Mouse (Mus musculus): ENCODE data around the gene Wdr35. TPM values are rescaled to one million over a fixed set of nuclear protein-coding genes. Genes with fewer than 3 reads are reported as not detected.

The Wdr35 gene
- polyA plus RNA-seq, 1 experiment from 2014 or later = 21.6 TPM

GRCm38 (mm10) chr12:8941131-8941615, 32.5 kb upstream of the Wdr35 start:
- H3K27ac ChIP-seq (ENCODE audit: low read depth, low read length) = no peak overlapping the region
- no peak overlapping the region for H3K4me3 ChIP-seq (ENCODE audit: low read depth, low read length)
- DNase-seq (ENCODE audit: low spot score) = no peak
- no peak for ATAC-seq
- H3K9me3 ChIP-seq (replicated peaks; ENCODE audit: control insufficient read depth, low read length) = no peaks in the 10 kb centered on the region
- 75% methylated on average over 4 of the region's 4 CpGs for WGBS
- H3K4me2 ChIP-seq (ENCODE audit: low read length) = no peak overlapping the region
- H3K27me3 ChIP-seq (replicated peaks; ENCODE audit: control insufficient read depth, insufficient read depth, low read length) = no peaks in the 10 kb centered on the region
- H3K36me3 ChIP-seq (ENCODE audit: control insufficient read depth, insufficient read depth, low read length) = peaks cover 34% of the 10 kb centered on the region
- no peak overlapping the region for H3K9ac ChIP-seq (ENCODE audit: low read length)
- no peaks in the 10 kb centered on the region for H3K4me1 ChIP-seq (ENCODE audit: control insufficient read depth, insufficient read depth, low read length)

GRCm38 (mm10) chr12:8941699-8942392, 31.8 kb upstream of the Wdr35 start:
- WGBS = 79% methylated on average over 4 of the region's 4 CpGs
- ATAC-seq (no peak), DNase-seq (ENCODE audit: low spot score) (no peak)
- Histone ChIP-seq H3K9me3 (replicated peaks; ENCODE audit: control insufficient read depth, low read length) (no peaks in the 10 kb centered on the region), H3K27ac (ENCODE audit: low read depth, low read length) (no peak overlapping the region), H3K9ac (ENCODE audit: low read length) (no peak overlapping the region), H3K36me3 (ENCODE audit: control insufficient read depth, insufficient read depth, low read length) (peaks cover 27% of the 10 kb centered on the region), H3K4me1 (ENCODE audit: control insufficient read depth, insufficient read depth, low read length) (no peaks in the 10 kb centered on the region), H3K4me2 (ENCODE audit: low read length) (no peak overlapping the region), H3K4me3 (ENCODE audit: low read depth, low read length) (no peak overlapping the region), H3K27me3 (replicated peaks; ENCODE audit: control insufficient read depth, insufficient read depth, low read length) (no peaks in the 10 kb centered on the region)

- Histone ChIP-seq H3K4me2 (ENCODE audit: low read length) (peak overlapping the region; percentile 92), H3K27me3 (replicated peaks; ENCODE audit: control insufficient read depth, insufficient read depth, low read length) (no peaks in the 10 kb centered on the region), H3K4me3 (ENCODE audit: low read depth, low read length) (no peak overlapping the region), H3K4me1 (ENCODE audit: control insufficient read depth, insufficient read depth, low read length) (peaks cover 7% of the 10 kb centered on the region), H3K9me3 (replicated peaks; ENCODE audit: control insufficient read depth, low read length) (no peaks in the 10 kb centered on the region), H3K9ac (ENCODE audit: low read length) (no peak overlapping the region; the same call in 1 of the 2 replicates), H3K36me3 (ENCODE audit: control insufficient read depth, insufficient read depth, low read length) (no peaks in the 10 kb centered on the region), H3K27ac (ENCODE audit: low read depth, low read length) (no peak overlapping the region)
- ATAC-seq = no peak
- no peak for DNase-seq (ENCODE audit: low spot score)
- WGBS = 71% methylated on average over 9 of the region's 9 CpGs
Observed at GRCm38 (mm10) chr12:8947163-8947562, 26.5 kb upstream of the Wdr35 start.

GRCm38 (mm10) chr12:8947714-8948464, 25.8 kb upstream of the Wdr35 start, which contains the start of gene Matn3:
Gene Matn3, plus strand, starts transcription at chr12:8947929.
- Histone ChIP-seq H3K27me3 (replicated peaks; ENCODE audit: control insufficient read depth, insufficient read depth, low read length) (no peaks in the 10 kb centered on the region), H3K9ac (ENCODE audit: low read length) (peak within 1 kb of the TSS; percentile 57), H3K4me3 (ENCODE audit: low read depth, low read length) (peak within 1 kb of the TSS; percentile 38), H3K4me2 (ENCODE audit: low read length) (peak within 1 kb of the TSS; percentile 92), H3K4me1 (ENCODE audit: control insufficient read depth, insufficient read depth, low read length) (peaks cover 7% of the 10 kb centered on the region), H3K27ac (ENCODE audit: low read depth, low read length) (no peak within 1 kb of the TSS), H3K36me3 (ENCODE audit: control insufficient read depth, insufficient read depth, low read length) (no peaks in the 10 kb centered on the region), H3K9me3 (replicated peaks; ENCODE audit: control insufficient read depth, low read length) (no peaks in the 10 kb centered on the region)
- WGBS = under 1% methylated on average over 42 of the region's 42 CpGs
- DNase-seq (ENCODE audit: low spot score) (peak; percentile 53), ATAC-seq (peak; percentile 71; the same call in 1 of the 2 replicates)

GRCm38 (mm10) chr12:8953136-8953535, 20.6 kb upstream of the Wdr35 start:
- ATAC-seq (no peak), DNase-seq (ENCODE audit: low spot score) (no peak)
- WGBS = 45% methylated on average over 10 of the region's 10 CpGs
- Histone ChIP-seq H3K9ac (ENCODE audit: low read length) (no peak overlapping the region), H3K36me3 (ENCODE audit: control insufficient read depth, insufficient read depth, low read length) (no peaks in the 10 kb centered on the region), H3K4me2 (ENCODE audit: low read length) (no peak overlapping the region), H3K27ac (ENCODE audit: low read depth, low read length) (no peak overlapping the region), H3K4me3 (ENCODE audit: low read depth, low read length) (no peak overlapping the region), H3K27me3 (replicated peaks; ENCODE audit: control insufficient read depth, insufficient read depth, low read length) (no peaks in the 10 kb centered on the region), H3K4me1 (ENCODE audit: control insufficient read depth, insufficient read depth, low read length) (peaks cover 1% of the 10 kb centered on the region), H3K9me3 (replicated peaks; ENCODE audit: control insufficient read depth, low read length) (no peaks in the 10 kb centered on the region)

GRCm38 (mm10) chr12:8954161-8954561, 19.5 kb upstream of the Wdr35 start:
- Histone ChIP-seq H3K27me3 (replicated peaks; ENCODE audit: control insufficient read depth, insufficient read depth, low read length) (no peaks in the 10 kb centered on the region), H3K4me2 (ENCODE audit: low read length) (no peak overlapping the region), H3K9ac (ENCODE audit: low read length) (no peak overlapping the region), H3K27ac (ENCODE audit: low read depth, low read length) (no peak overlapping the region), H3K4me1 (ENCODE audit: control insufficient read depth, insufficient read depth, low read length) (no peaks in the 10 kb centered on the region), H3K4me3 (ENCODE audit: low read depth, low read length) (no peak overlapping the region), H3K36me3 (ENCODE audit: control insufficient read depth, insufficient read depth, low read length) (no peaks in the 10 kb centered on the region), H3K9me3 (replicated peaks; ENCODE audit: control insufficient read depth, low read length) (no peaks in the 10 kb centered on the region)
- 32% methylated on average over 9 of the region's 9 CpGs for WGBS
- ATAC-seq (no peak), DNase-seq (ENCODE audit: low spot score) (no peak)

- H3K27me3 ChIP-seq (replicated peaks; ENCODE audit: control insufficient read depth, insufficient read depth, low read length) = no peaks in the 10 kb centered on the region
- DNase-seq (ENCODE audit: low spot score) (no peak), ATAC-seq (no peak)
- H3K4me3 ChIP-seq (ENCODE audit: low read depth, low read length) = no peak overlapping the region
- no peak overlapping the region for H3K9ac ChIP-seq (ENCODE audit: low read length)
- H3K4me2 ChIP-seq (ENCODE audit: low read length) = no peak overlapping the region
- H3K27ac ChIP-seq (ENCODE audit: low read depth, low read length) = no peak overlapping the region
- no peaks in the 10 kb centered on the region for H3K4me1 ChIP-seq (ENCODE audit: control insufficient read depth, insufficient read depth, low read length)
- no peaks in the 10 kb centered on the region for H3K36me3 ChIP-seq (ENCODE audit: control insufficient read depth, insufficient read depth, low read length)
- H3K9me3 ChIP-seq (replicated peaks; ENCODE audit: control insufficient read depth, low read length) = no peaks in the 10 kb centered on the region
- WGBS = 33% methylated on average over 9 of the region's 9 CpGs
Observed at GRCm38 (mm10) chr12:8961607-8962316, 11.9 kb upstream of the Wdr35 start.

DNA sequence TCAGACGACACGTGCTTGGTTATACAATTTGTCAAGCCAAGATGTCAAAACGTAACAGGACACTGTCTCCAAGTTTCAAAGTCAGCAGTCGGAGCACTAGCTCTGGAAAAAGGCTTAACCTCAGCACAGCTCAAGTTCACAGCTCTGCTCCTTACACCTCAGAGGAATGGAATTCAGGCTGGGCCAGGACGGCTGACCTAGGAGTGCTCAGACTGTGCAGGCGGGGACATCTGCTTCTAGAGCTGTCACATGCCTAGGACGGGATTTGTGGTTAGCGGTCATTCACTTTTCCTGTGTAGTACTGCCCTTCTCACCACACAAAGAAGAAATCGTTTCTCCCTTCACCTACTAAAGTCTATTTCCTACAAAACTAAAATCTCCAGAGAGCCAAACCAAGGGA, 3.9 kb upstream of the Wdr35 start:
- Histone ChIP-seq H3K27ac (ENCODE audit: low read depth, low read length) (no peak overlapping the region), H3K4me3 (ENCODE audit: low read depth, low read length) (no peak overlapping the region), H3K36me3 (ENCODE audit: control insufficient read depth, insufficient read depth, low read length) (no peaks in the 10 kb centered on the region), H3K9me3 (replicated peaks; ENCODE audit: control insufficient read depth, low read length) (no peaks in the 10 kb centered on the region), H3K9ac (ENCODE audit: low read length) (no peak overlapping the region), H3K4me1 (ENCODE audit: control insufficient read depth, insufficient read depth, low read length) (peaks cover 5% of the 10 kb centered on the region), H3K4me2 (ENCODE audit: low read length) (no peak overlapping the region), H3K27me3 (replicated peaks; ENCODE audit: control insufficient read depth, insufficient read depth, low read length) (no peaks in the 10 kb centered on the region)
- no peak for ATAC-seq
- no peak for DNase-seq (ENCODE audit: low spot score)
- 47% methylated on average over 9 of the region's 9 CpGs for WGBS
